Mouse (Mus musculus): ENCODE data around the gene Tmem184a.

The Tmem184a gene

GRCm38 (mm10) chr5:139793338-139794089, 26.2 kb downstream of the Tmem184a start:
- peak; percentile 41 for DNase-seq (ENCODE audit: low read depth, low spot score)

- DNase-seq (ENCODE audit: low read depth, low spot score) = no peak
Observed at GRCm38 (mm10) chr5:139792966-139793337, 26.8 kb downstream of the Tmem184a start.

GRCm38 (mm10) chr5:139792159-139792775, 27.4 kb downstream of the Tmem184a start:
- DNase-seq (ENCODE audit: low read depth, low spot score) = no peak

- DNase-seq (ENCODE audit: low read depth, low spot score) = peak; percentile 100
Observed at GRCm38 (mm10) chr5:139791227-139792158, 28.2 kb downstream of the Tmem184a start, which contains the start of gene Mafk. Gene Mafk, plus strand, starts transcription at chr5:139791513.

- no peak for DNase-seq (ENCODE audit: low read depth, low spot score)
Observed at GRCm38 (mm10) chr5:139789466-139789865, 30.3 kb downstream of the Tmem184a start.

GRCm38 (mm10) chr5:139781406-139781805, 38.3 kb downstream of the Tmem184a start:
- DNase-seq (ENCODE audit: low read depth, low spot score) = no peak

- DNase-seq (ENCODE audit: low read depth, low spot score) = no peak
Observed at GRCm38 (mm10) chr5:139776966-139777365, 42.8 kb downstream of the Tmem184a start.

GRCm38 (mm10) chr5:139775216-139775926, 44.3 kb downstream of the Tmem184a start, which contains the start of gene Ints1:
Gene Ints1, minus strand, starts transcription at chr5:139775674.
- peak; percentile 97 for DNase-seq (ENCODE audit: low read depth, low spot score)

- DNase-seq (ENCODE audit: low read depth, low spot score) = no peak
Observed at GRCm38 (mm10) chr5:139768216-139768615, 51.5 kb downstream of the Tmem184a start.

GRCm38 (mm10) chr5:139764296-139764695, 55.4 kb downstream of the Tmem184a start:
- DNase-seq (ENCODE audit: low read depth, low spot score) = peak; percentile 51

GRCm38 (mm10) chr5:139758096-139758495, 61.6 kb downstream of the Tmem184a start:
- no peak for DNase-seq (ENCODE audit: low read depth, low spot score)

GRCm38 (mm10) chr5:139756586-139756985, 63.1 kb downstream of the Tmem184a start:
- no peak for DNase-seq (ENCODE audit: low read depth, low spot score)

- DNase-seq (ENCODE audit: low read depth, low spot score) = no peak
Observed at GRCm38 (mm10) chr5:139756135-139756534, 63.6 kb downstream of the Tmem184a start.

- DNase-seq (ENCODE audit: low read depth, low spot score) = peak; percentile 65
Observed at GRCm38 (mm10) chr5:139754753-139755152, 65.0 kb downstream of the Tmem184a start.
